Mouse (Mus musculus) heart, adult 2 months (tissue): ENCODE measurements around the gene Icosl.

ENCODE experiments used
- CTCF ChIP-seq: fragments of 200-600 bp; IDR thresholded peaks from 2 replicates; pipeline ENCODE4 v1.8.1; 2022; ENCODE audit warnings: antibody characterized with exemption, mild to moderate bottlenecking, moderate library complexity
- POLR2A ChIP-seq: fragments of 200-500 bp; IDR thresholded peaks from 2 replicates; pipeline ENCODE4 v1.6.1; 2011; ENCODE audit warnings: mild to moderate bottlenecking, low read depth, low read length, control low read depth; ENCODE audit not compliant: insufficient read depth

DNA sequence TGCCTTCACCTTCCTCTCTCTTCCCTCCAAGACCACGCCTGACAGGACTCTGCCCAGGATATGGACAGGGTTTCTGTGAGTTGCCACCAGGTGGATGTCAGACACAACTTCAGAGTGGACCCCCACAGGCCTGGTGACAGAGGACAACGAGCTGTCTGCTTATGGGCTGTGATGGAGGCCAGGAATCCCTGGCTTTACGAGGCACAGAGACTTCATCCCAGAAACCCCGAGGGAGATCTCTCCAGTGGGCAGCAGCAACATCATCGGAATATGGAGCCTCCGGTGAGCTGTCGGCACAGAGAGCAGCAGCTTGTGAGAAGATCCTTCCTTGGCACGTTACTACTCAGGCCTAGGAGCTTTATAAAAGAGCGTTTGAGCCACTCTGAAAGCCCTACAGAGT is 8.8 kb downstream of the Icosl start:
- TF ChIP-seq POLR2A (no peak), CTCF (no peak)
